ENCODE assay signal across 8 mouse cellular contexts in genomic region chr11:106273311-106273684, GRCm38 (mm10). TPM values are rescaled to one million over a fixed set of nuclear protein-coding genes. Genes with fewer than 3 reads are reported as not detected.
DNase-seq lines count a peak whose midpoint lies in the region; ATAC-seq and TF ChIP-seq lines count a peak whose summit lies in the region.

No protein-coding gene starts in this region.

- ATAC-seq in embryonic facial prominence, embryonic 15.5 days (ENCODE audit: insufficient number of reproducible peaks, low FRiP score, low TSS enrichment, low read depth) = no peak
- ATAC-seq in neural tube, embryonic 13.5 days (ENCODE audit: low read depth) = peak; percentile 20

- TF ChIP-seq POLR2A in liver, adult 2 months (IDR thresholded peaks at IDR 0.05; ENCODE audit: extremely low read depth, insufficient read depth, low read length) = no peak

- H3K9ac ChIP-seq in liver, adult 2 months (ENCODE audit: low read depth, low read length) = peak overlapping the region; percentile 63
- peak overlapping the region; percentile 42 for H3K9ac ChIP-seq in embryonic facial prominence, embryonic 15.5 days
- H3K9ac ChIP-seq in neural tube, embryonic 13.5 days = peak overlapping the region; percentile 73

- WGBS in liver, adult 2 months = 5% methylated on average over 16 of the region's 16 CpGs
- WGBS in embryonic facial prominence, embryonic 15.5 days = 12% methylated on average over 16 of the region's 16 CpGs
- 17% methylated on average over 16 of the region's 16 CpGs for WGBS in limb, embryonic 10.5 days
- 14% methylated on average over 16 of the region's 16 CpGs for WGBS in neural tube, embryonic 13.5 days

- H3K27me3 ChIP-seq in liver, adult 2 months (ENCODE audit: control insufficient read depth, insufficient read depth, low read length) = no peaks in the 10 kb centered on the region
- no peaks in the 10 kb centered on the region for H3K27me3 ChIP-seq in embryonic facial prominence, embryonic 15.5 days
- no peaks in the 10 kb centered on the region for H3K27me3 ChIP-seq in limb, embryonic 10.5 days (ENCODE audit: low read depth, poor library complexity, severe bottlenecking)
- 0 out of 2 replicates have a peak, but pooled peaks cover 5% of the 10 kb centered on the region for H3K27me3 ChIP-seq in neural tube, embryonic 13.5 days

- peaks cover 24% of the 10 kb centered on the region for H3K4me1 ChIP-seq in liver, adult 2 months (ENCODE audit: control insufficient read depth, insufficient read depth, low read length)
- peaks cover 62% of the 10 kb centered on the region for H3K4me1 ChIP-seq in embryonic facial prominence, embryonic 15.5 days
- H3K4me1 ChIP-seq in limb, embryonic 10.5 days = peaks cover 65% of the 10 kb centered on the region
- peaks cover 46% of the 10 kb centered on the region for H3K4me1 ChIP-seq in neural tube, embryonic 13.5 days (replicated peaks)

- peak overlapping the region; percentile 55 for H3K4me3 ChIP-seq in liver, adult 2 months (ENCODE audit: insufficient read depth, low read depth, low read length)
- H3K4me3 ChIP-seq in embryonic facial prominence, embryonic 15.5 days (replicated peaks) = peak overlapping the region; percentile 87
- H3K4me3 ChIP-seq in limb, embryonic 10.5 days = peak overlapping the region; percentile 89
- peak overlapping the region; percentile 78 for H3K4me3 ChIP-seq in neural tube, embryonic 13.5 days

- peaks cover 15% of the 10 kb centered on the region; the same call in 1 of the 2 replicates for H3K79me2 ChIP-seq in liver, adult 2 months (ENCODE audit: control insufficient read depth, insufficient read depth, low read length)

- no peak for TF ChIP-seq CTCF in liver, adult 2 months (IDR thresholded peaks at IDR 0.05; ENCODE audit: low read depth, low read length)

- no peaks in the 10 kb centered on the region for H3K36me3 ChIP-seq in liver, adult 2 months (ENCODE audit: control insufficient read depth, insufficient read depth, low read length)
- H3K36me3 ChIP-seq in embryonic facial prominence, embryonic 15.5 days = no peaks in the 10 kb centered on the region
- H3K36me3 ChIP-seq in limb, embryonic 10.5 days = peaks cover 9% of the 10 kb centered on the region
- no peaks in the 10 kb centered on the region for H3K36me3 ChIP-seq in neural tube, embryonic 13.5 days

- H3K9me3 ChIP-seq in embryonic facial prominence, embryonic 15.5 days (replicated peaks) = no peaks in the 10 kb centered on the region
- no peaks in the 10 kb centered on the region for H3K9me3 ChIP-seq in limb, embryonic 10.5 days (replicated peaks)
- no peaks in the 10 kb centered on the region for H3K9me3 ChIP-seq in neural tube, embryonic 13.5 days

- DNase-seq in liver, adult 2 months (ENCODE audit: extremely low read depth, low read depth, low spot score) = no peak
- DNase-seq in liver = no peak
- DNase-seq in limb, embryonic 10.5 days (ENCODE audit: low spot score) = no peak
- no peak for DNase-seq in gastrocnemius, adult 18-20 months (ENCODE audit: low spot score)
- DNase-seq in layer of hippocampus, adult 8-10 months (ENCODE audit: low spot score in 2 of 2) = no peak
- DNase-seq in cerebellum, adult 9-11 months = no peak

- peak overlapping the region; percentile 73 for H3K4me2 ChIP-seq in embryonic facial prominence, embryonic 15.5 days (replicated peaks)
- peak overlapping the region; percentile 63 for H3K4me2 ChIP-seq in neural tube, embryonic 13.5 days

- peak overlapping the region; percentile 79 for H3K27ac ChIP-seq in liver, adult 2 months (replicated peaks; ENCODE audit: insufficient read depth, low read depth, low read length)
- H3K27ac ChIP-seq in embryonic facial prominence, embryonic 15.5 days (replicated peaks) = peak overlapping the region; percentile 94
- peak overlapping the region; percentile 98 for H3K27ac ChIP-seq in limb, embryonic 10.5 days
- H3K27ac ChIP-seq in neural tube, embryonic 13.5 days (replicated peaks) = peak overlapping the region; percentile 77

RNA-seq across cellular contexts. Expression of gene Smarcd2, which starts 0.5 kb away (rescaled TPM):
- total RNA-seq in liver, adult 2 months (2014; rRNA removed) = 70.1 and 70.3 TPM in 2 replicates
- polyA plus RNA-seq in liver, adult 2 months (2012; rRNA removed) = 67.3 and 84.8 TPM in 2 replicates
- polyA plus RNA-seq in embryonic facial prominence, embryonic 15.5 days (2015; fragmentation: Nextera tagmentation; extraction: Ambion mirVana) = 120 TPM in 2 replicates
- 66.4 and 72.6 TPM in 2 replicates for polyA plus RNA-seq in limb, embryonic 10.5 days (2016; fragmentation: Nextera tagmentation; extraction: Ambion mirVana)
- 21.8 and 24.3 TPM in 2 replicates for polyA plus RNA-seq in neural tube, embryonic 13.5 days (2015; fragmentation: Nextera tagmentation; extraction: Ambion mirVana)
- total RNA-seq in gastrocnemius, adult 18-20 months (2021) = 10 to 100 TPM in 1 of 2 experiments, 1 to 10 TPM in 1; 7.8 to 12.0 TPM
- 10 to 100 TPM; 29.1 to 34.7 (median 31.2) TPM for total RNA-seq in layer of hippocampus, adult 8-10 months (2022)

RNA-seq across cellular contexts. Expression of gene Tcam1, which starts 3.2 kb away (rescaled TPM):
- total RNA-seq in liver, adult 2 months (2014; rRNA removed) = not detected in 2 replicates
- not detected in 2 replicates for polyA plus RNA-seq in liver, adult 2 months (2012; rRNA removed)
- polyA plus RNA-seq in embryonic facial prominence, embryonic 15.5 days (2015; fragmentation: Nextera tagmentation; extraction: Ambion mirVana) = 0.46 and 0.71 TPM in 2 replicates
- polyA plus RNA-seq in limb, embryonic 10.5 days (2016; fragmentation: Nextera tagmentation; extraction: Ambion mirVana) = 0.18 and 0.36 TPM in 2 replicates
- 0.06 and 0.12 TPM in 2 replicates for polyA plus RNA-seq in neural tube, embryonic 13.5 days (2015; fragmentation: Nextera tagmentation; extraction: Ambion mirVana)
- under 1 TPM; 0.07 to 0.11 TPM for total RNA-seq in gastrocnemius, adult 18-20 months (2021)
- total RNA-seq in layer of hippocampus, adult 8-10 months (2022) = under 1 TPM in 2 of 4 experiments, not detected in 2; 0.16 to 0.20 TPM

RNA-seq across cellular contexts. Expression of gene Psmc5, which starts 17.3 kb away (rescaled TPM):
- total RNA-seq in liver, adult 2 months (2014; rRNA removed) = 60.3 and 65.2 TPM in 2 replicates
- polyA plus RNA-seq in liver, adult 2 months (2012; rRNA removed) = 37.7 and 43.2 TPM in 2 replicates
- 279 and 291 TPM in 2 replicates for polyA plus RNA-seq in embryonic facial prominence, embryonic 15.5 days (2015; fragmentation: Nextera tagmentation; extraction: Ambion mirVana)
- 415 and 441 TPM in 2 replicates for polyA plus RNA-seq in limb, embryonic 10.5 days (2016; fragmentation: Nextera tagmentation; extraction: Ambion mirVana)
- polyA plus RNA-seq in neural tube, embryonic 13.5 days (2015; fragmentation: Nextera tagmentation; extraction: Ambion mirVana) = 360 and 361 TPM in 2 replicates
- 100 to 1,000 TPM; 124 to 135 TPM for total RNA-seq in gastrocnemius, adult 18-20 months (2021)
- 100 to 1,000 TPM; 164 to 180 (median 176) TPM for total RNA-seq in layer of hippocampus, adult 8-10 months (2022)

RNA-seq across cellular contexts. Expression of gene Ftsj3, which starts 17.4 kb away (rescaled TPM):
- total RNA-seq in liver, adult 2 months (2014; rRNA removed) = 19.7 and 20.7 TPM in 2 replicates
- polyA plus RNA-seq in liver, adult 2 months (2012; rRNA removed) = 8.8 and 13.8 TPM in 2 replicates
- polyA plus RNA-seq in embryonic facial prominence, embryonic 15.5 days (2015; fragmentation: Nextera tagmentation; extraction: Ambion mirVana) = 53.7 and 54.7 TPM in 2 replicates
- polyA plus RNA-seq in limb, embryonic 10.5 days (2016; fragmentation: Nextera tagmentation; extraction: Ambion mirVana) = 85.6 and 91.1 TPM in 2 replicates
- 35.3 and 42.4 TPM in 2 replicates for polyA plus RNA-seq in neural tube, embryonic 13.5 days (2015; fragmentation: Nextera tagmentation; extraction: Ambion mirVana)
- total RNA-seq in gastrocnemius, adult 18-20 months (2021) = 10 to 100 TPM; 20.7 to 20.9 TPM
- total RNA-seq in layer of hippocampus, adult 8-10 months (2022) = 10 to 100 TPM; 28.9 to 33.3 (median 32.4) TPM

RNA-seq across cellular contexts. Expression of gene Gh, which starts 28.4 kb away (rescaled TPM):
- total RNA-seq in liver, adult 2 months (2014; rRNA removed) = not detected in 2 replicates
- not detected in 2 replicates for polyA plus RNA-seq in liver, adult 2 months (2012; rRNA removed)
- not detected in 2 replicates for polyA plus RNA-seq in embryonic facial prominence, embryonic 15.5 days (2015; fragmentation: Nextera tagmentation; extraction: Ambion mirVana)
- polyA plus RNA-seq in limb, embryonic 10.5 days (2016; fragmentation: Nextera tagmentation; extraction: Ambion mirVana) = not detected in 2 replicates
- not detected in 2 replicates for polyA plus RNA-seq in neural tube, embryonic 13.5 days (2015; fragmentation: Nextera tagmentation; extraction: Ambion mirVana)
- total RNA-seq in gastrocnemius, adult 18-20 months (2021) = not detected
- total RNA-seq in layer of hippocampus, adult 8-10 months (2022) = 1 to 10 TPM in 1 of 4 experiments, under 1 TPM in 1, not detected in 2; 0.57 to 1.7 TPM
